Mouse (Mus musculus) embryonic facial prominence, embryonic 13.5 days (tissue): ENCODE measurements at regions not wholly inside any gene's neighbourhood (a gene's known extent, or its start where the extent isn't known, plus 50 kb on each side); places are given as distances from the start of the nearest gene placed in this dataset.

Experiments
- ATAC-seq: fragments of 200-750 bp; cut with Nextera tagmentation; 2 replicates; pipeline ENCODE4 v1.8.0; 2017; ENCODE audit warnings: low read depth; ENCODE audit not compliant: insufficient number of reproducible peaks, insufficient read depth, low FRiP score, low TSS enrichment
- H3K27ac ChIP-seq: fragments of 300-500 bp; sonication (generic); 2 replicates; pipeline ENCODE4 v1.5.1; 2015; ENCODE audit warnings: moderate library complexity, mild to moderate bottlenecking, inconsistent platforms
- H3K27me3 ChIP-seq: fragments of 300-500 bp; sonication (generic); 2 replicates; pipeline ENCODE4 v1.6.1; 2015; ENCODE audit warnings: mild to moderate bottlenecking, inconsistent platforms
- H3K36me3 ChIP-seq: fragments of 300-500 bp; sonication (generic); 2 replicates; pipeline ENCODE4 v1.6.1; 2015; ENCODE audit warnings: mild to moderate bottlenecking, inconsistent platforms
- H3K4me1 ChIP-seq: fragments of 300-500 bp; sonication (generic); 2 replicates; pipeline ENCODE4 v1.6.1; 2015; ENCODE audit warnings: inconsistent platforms
- H3K4me2 ChIP-seq: fragments of 300-500 bp; sonication (generic); 2 replicates; pipeline ENCODE4 v1.6.1; 2015; ENCODE audit warnings: moderate library complexity, mild to moderate bottlenecking, inconsistent platforms
- H3K4me3 ChIP-seq: fragments of 300-500 bp; sonication (generic); 2 replicates; pipeline ENCODE4 v1.5.1; 2015; ENCODE audit warnings: mild to moderate bottlenecking, inconsistent platforms
- H3K9ac ChIP-seq: fragments of 300-500 bp; sonication (generic); 2 replicates; pipeline ENCODE4 v1.6.1; 2015; ENCODE audit warnings: mild to moderate bottlenecking, inconsistent platforms
- H3K9me3 ChIP-seq: fragments of 300-500 bp; sonication (generic); 2 replicates; pipeline ENCODE4 v1.6.1; 2016; ENCODE audit warnings: inconsistent platforms
- WGBS: fragments of 180-500 bp; shearing (Covaris S2); methylation state at CpG from one replicate; pipeline ENCODE4 v1.1.7; 2015; ENCODE audit warnings: mixed read lengths; 5-methylcytosine and 5-hydroxymethylcytosine counted together

GRCm38 (mm10) chr11:19493089-19493756, 431.0 kb upstream of the Spred2 start:
- Histone ChIP-seq H3K27ac (no peak overlapping the region), H3K4me2 (no peak overlapping the region), H3K4me3 (no peak overlapping the region), H3K9ac (no peak overlapping the region), H3K4me1 (0 out of 2 replicates have a peak, but pooled peaks cover 4% of the 10 kb centered on the region), H3K9me3 (no peaks in the 10 kb centered on the region), H3K36me3 (no peaks in the 10 kb centered on the region), H3K27me3 (no peaks in the 10 kb centered on the region)
- ATAC-seq, result no peak
- WGBS, result 81% methylated on average over 2 of the region's 2 CpGs

DNA sequence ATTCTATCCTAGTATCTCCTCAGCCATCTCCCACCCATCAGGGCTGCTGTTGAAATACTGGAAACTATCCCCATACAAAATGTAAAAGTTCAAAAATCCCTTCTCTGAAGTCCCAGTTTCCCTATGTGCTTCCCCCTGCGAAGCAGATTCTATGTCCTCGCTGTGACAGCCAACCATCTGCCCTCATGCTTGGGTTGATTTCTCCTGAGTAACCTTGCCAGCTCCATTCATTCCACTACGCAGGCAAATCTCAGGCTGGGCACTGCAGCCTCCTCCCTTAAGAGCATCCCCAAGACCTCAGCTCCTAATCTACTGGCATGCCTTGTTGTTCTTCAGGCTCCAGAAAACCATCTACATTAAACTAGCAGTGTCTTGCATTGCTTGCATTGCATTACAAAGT, 402.5 kb upstream of the Spred2 start:
- H3K27me3 ChIP-seq, result no peaks in the 10 kb centered on the region
- H3K4me1 ChIP-seq, result peaks cover 4% of the 10 kb centered on the region; the same call in 1 of the 2 replicates
- no peaks in the 10 kb centered on the region for H3K9me3 ChIP-seq
- no peak overlapping the region for H3K4me2 ChIP-seq
- no peak overlapping the region for H3K27ac ChIP-seq
- 89% methylated on average over 3 of the region's 3 CpGs for WGBS
- no peaks in the 10 kb centered on the region for H3K36me3 ChIP-seq
- H3K4me3 ChIP-seq, result no peak overlapping the region
- no peak for ATAC-seq
- H3K9ac ChIP-seq, result no peak overlapping the region

DNA sequence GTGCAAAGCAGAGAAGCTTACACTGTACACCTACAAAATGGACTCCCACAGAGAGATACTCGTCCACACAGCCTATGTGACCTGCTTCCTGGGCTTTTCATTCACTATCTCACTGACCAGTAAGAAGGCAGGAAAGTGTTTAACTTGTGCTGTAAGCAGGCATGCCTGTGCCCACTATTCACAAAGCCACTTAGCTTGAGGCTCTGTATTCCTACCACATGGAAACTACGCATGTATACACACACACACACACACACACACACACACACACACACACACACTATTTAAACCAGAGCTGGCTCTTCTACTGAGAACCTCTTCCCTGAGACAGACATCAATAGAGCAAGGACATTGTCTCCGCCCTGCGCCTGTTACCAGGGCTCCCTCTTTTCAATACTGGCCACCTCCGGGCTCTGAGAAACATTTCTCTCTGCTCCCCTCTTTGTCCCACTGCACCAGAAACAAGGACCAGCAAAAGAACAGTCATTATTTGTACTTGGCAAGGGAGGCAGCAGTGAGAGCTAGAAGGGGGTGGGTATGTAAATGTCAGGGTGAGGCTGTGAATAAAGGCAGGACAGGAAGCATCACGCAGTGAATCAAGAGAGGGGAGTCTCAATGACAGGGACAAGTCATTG, 400.2 kb upstream of the Spred2 start:
- Histone ChIP-seq H3K9ac (no peak overlapping the region), H3K27me3 (no peaks in the 10 kb centered on the region), H3K4me1 (peaks cover 8% of the 10 kb centered on the region; the same call in 1 of the 2 replicates), H3K4me3 (no peak overlapping the region), H3K4me2 (no peak overlapping the region), H3K27ac (no peak overlapping the region), H3K9me3 (no peaks in the 10 kb centered on the region), H3K36me3 (no peaks in the 10 kb centered on the region)
- 68% methylated on average over 6 of the region's 6 CpGs for WGBS
- ATAC-seq, result no peak

GRCm38 (mm10) chr11:19529126-19529525, 395.0 kb upstream of the Spred2 start:
- H3K27me3 ChIP-seq, result no peaks in the 10 kb centered on the region
- no peaks in the 10 kb centered on the region for H3K36me3 ChIP-seq
- no peak overlapping the region for H3K9ac ChIP-seq
- H3K4me2 ChIP-seq, result no peak overlapping the region
- H3K9me3 ChIP-seq, result no peaks in the 10 kb centered on the region
- H3K4me3 ChIP-seq, result no peak overlapping the region
- H3K27ac ChIP-seq, result no peak overlapping the region
- ATAC-seq, result no peak
- 43% methylated on average over 5 of the region's 5 CpGs for WGBS
- H3K4me1 ChIP-seq, result peaks cover 30% of the 10 kb centered on the region

DNA sequence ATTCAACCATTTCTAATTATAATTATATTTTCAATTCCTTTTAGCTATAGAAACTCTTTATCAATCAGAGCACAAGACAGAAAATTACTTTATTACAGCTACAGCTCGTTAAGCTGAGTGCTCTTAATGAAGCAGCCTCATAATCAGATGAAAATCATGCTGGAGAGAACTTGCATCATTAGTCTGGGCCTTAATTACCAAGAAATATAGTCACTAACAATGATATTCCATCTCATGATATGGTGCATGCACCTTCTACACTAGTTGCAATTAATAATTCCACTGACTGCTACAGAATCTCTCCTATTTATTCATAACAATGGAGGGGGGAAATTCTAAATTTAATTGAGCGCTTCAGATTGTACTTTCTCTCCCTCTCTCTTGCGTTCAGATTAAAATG, 393.5 kb upstream of the Spred2 start:
- H3K9ac ChIP-seq, result no peak overlapping the region
- H3K36me3 ChIP-seq, result no peaks in the 10 kb centered on the region
- 72% methylated on average over 3 of the region's 3 CpGs for WGBS
- H3K9me3 ChIP-seq, result no peaks in the 10 kb centered on the region
- peaks cover 30% of the 10 kb centered on the region for H3K4me1 ChIP-seq
- ATAC-seq, result no peak
- H3K27ac ChIP-seq, result no peak overlapping the region
- no peaks in the 10 kb centered on the region for H3K27me3 ChIP-seq
- no peak overlapping the region for H3K4me2 ChIP-seq
- no peak overlapping the region for H3K4me3 ChIP-seq

DNA sequence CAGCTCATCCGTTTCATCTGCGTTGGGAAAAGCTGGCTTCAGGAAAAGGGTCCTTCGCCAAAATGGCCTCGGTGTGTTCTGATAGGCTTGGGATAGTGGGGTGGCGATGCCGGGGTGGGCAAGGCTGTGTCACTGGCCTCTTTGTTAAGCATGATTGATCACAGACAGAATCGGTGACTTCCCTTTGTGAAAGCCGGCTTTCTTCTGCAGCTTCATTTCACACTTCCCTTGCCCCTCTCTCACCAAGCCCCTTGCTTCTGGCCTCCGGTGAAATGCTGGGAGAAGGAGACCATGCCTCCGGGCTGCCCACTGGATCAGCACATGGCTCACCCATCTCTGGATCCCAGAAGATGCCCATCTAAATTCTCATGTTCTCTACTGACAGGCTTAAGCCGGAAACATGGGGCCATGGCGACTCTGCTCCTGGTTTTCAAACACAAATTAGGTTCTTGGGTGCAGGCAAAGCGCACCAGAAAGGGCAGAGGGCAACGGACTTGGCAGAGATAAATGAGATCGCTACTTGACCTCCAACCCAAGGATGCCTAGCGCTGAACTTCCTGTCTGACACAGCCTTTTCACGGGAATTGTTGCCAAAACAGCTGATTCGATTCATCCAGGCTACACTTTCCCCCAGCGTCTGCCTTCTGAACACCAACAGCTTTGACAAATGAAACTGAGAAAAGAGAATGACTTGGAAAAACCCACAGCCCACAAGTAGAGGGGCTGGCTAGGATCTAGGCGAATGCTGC, 392.7 kb upstream of the Spred2 start:
- H3K9me3 ChIP-seq, result no peaks in the 10 kb centered on the region
- WGBS, result 34% methylated on average over 20 of the region's 20 CpGs
- peaks cover 30% of the 10 kb centered on the region for H3K4me1 ChIP-seq
- peak overlapping the region; percentile 26; the same call in 1 of the 2 replicates for H3K4me2 ChIP-seq
- no peaks in the 10 kb centered on the region for H3K27me3 ChIP-seq
- H3K9ac ChIP-seq, result no peak overlapping the region
- peak overlapping the region; percentile 39; the same call in 1 of the 2 replicates for H3K27ac ChIP-seq
- ATAC-seq, result no peak
- no peak overlapping the region for H3K4me3 ChIP-seq
- no peaks in the 10 kb centered on the region for H3K36me3 ChIP-seq

DNA sequence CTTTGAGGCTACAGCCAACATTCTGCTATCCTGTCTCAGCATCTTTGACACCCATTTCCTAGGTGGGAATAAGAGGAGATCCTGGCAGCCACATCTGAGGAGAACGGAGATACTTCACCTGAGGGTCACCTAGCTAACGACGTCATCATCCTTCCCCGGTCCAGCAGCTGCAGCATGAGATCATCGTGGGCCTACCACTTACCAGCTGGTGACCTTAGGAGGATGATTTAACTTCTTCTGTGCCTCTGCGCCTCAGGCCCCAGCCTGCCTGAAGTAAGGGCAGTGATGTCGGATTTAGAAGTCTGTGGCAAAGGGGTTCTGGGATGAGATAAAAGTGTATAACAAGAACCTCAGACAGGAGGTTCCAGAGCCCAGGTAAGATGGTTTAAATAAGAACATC, 391.3 kb upstream of the Spred2 start:
- no peaks in the 10 kb centered on the region for H3K9me3 ChIP-seq
- peak overlapping the region; percentile 61; the same call in 1 of the 2 replicates for H3K27ac ChIP-seq
- no peaks in the 10 kb centered on the region for H3K27me3 ChIP-seq
- H3K36me3 ChIP-seq, result no peaks in the 10 kb centered on the region
- H3K9ac ChIP-seq, result no peak overlapping the region
- peaks cover 30% of the 10 kb centered on the region for H3K4me1 ChIP-seq
- WGBS, result 89% methylated on average over 7 of the region's 7 CpGs
- ATAC-seq, result no peak
- no peak overlapping the region for H3K4me2 ChIP-seq
- no peak overlapping the region for H3K4me3 ChIP-seq

DNA sequence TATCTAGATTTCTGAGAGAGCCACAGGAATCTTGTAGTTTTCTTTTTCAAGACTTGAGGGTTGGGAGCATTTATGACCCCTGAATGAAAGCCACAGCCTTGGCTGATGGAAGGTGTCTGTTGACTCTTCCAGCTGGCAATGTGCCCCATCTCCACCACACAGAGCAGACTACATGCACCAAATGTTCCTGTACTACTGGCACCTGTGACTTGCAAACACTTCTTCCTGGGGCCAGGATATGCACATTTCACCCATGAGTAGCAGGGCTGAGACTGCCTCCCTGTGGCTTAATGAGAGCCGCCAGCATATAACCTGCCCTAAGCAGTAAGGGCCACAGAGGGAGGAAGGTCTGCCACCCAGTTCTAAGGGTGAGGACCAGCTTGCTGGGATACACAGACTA, 390.5 kb upstream of the Spred2 start:
- Histone ChIP-seq H3K9me3 (no peaks in the 10 kb centered on the region), H3K4me3 (no peak overlapping the region), H3K36me3 (no peaks in the 10 kb centered on the region), H3K9ac (no peak overlapping the region), H3K27ac (no peak overlapping the region), H3K4me2 (no peak overlapping the region), H3K4me1 (peaks cover 30% of the 10 kb centered on the region), H3K27me3 (no peaks in the 10 kb centered on the region)
- 70% methylated on average over 1 of the region's 1 CpGs for WGBS
- no peak for ATAC-seq

- Histone ChIP-seq H3K4me2 (no peak overlapping the region), H3K9ac (no peak overlapping the region), H3K27me3 (no peaks in the 10 kb centered on the region), H3K27ac (no peak overlapping the region), H3K4me1 (peaks cover 22% of the 10 kb centered on the region), H3K9me3 (no peaks in the 10 kb centered on the region), H3K36me3 (no peaks in the 10 kb centered on the region), H3K4me3 (no peak overlapping the region)
- 69% methylated on average over 1 of the region's 1 CpGs for WGBS
- no peak for ATAC-seq
Measured at GRCm38 (mm10) chr11:19535215-19535614, 389.0 kb upstream of the Spred2 start.

- H3K36me3 ChIP-seq, result no peaks in the 10 kb centered on the region
- H3K9me3 ChIP-seq, result no peaks in the 10 kb centered on the region
- no peaks in the 10 kb centered on the region for H3K27me3 ChIP-seq
- H3K27ac ChIP-seq, result no peak overlapping the region
- no peak overlapping the region for H3K4me3 ChIP-seq
- no peak overlapping the region for H3K4me2 ChIP-seq
- ATAC-seq, result no peak
- WGBS, result 23% methylated on average over 4 of the region's 4 CpGs
- H3K9ac ChIP-seq, result no peak overlapping the region
- no peaks in the 10 kb centered on the region; the same call in 1 of the 2 replicates for H3K4me1 ChIP-seq
Measured at GRCm38 (mm10) chr11:19546226-19546625, 377.9 kb upstream of the Spred2 start.

DNA sequence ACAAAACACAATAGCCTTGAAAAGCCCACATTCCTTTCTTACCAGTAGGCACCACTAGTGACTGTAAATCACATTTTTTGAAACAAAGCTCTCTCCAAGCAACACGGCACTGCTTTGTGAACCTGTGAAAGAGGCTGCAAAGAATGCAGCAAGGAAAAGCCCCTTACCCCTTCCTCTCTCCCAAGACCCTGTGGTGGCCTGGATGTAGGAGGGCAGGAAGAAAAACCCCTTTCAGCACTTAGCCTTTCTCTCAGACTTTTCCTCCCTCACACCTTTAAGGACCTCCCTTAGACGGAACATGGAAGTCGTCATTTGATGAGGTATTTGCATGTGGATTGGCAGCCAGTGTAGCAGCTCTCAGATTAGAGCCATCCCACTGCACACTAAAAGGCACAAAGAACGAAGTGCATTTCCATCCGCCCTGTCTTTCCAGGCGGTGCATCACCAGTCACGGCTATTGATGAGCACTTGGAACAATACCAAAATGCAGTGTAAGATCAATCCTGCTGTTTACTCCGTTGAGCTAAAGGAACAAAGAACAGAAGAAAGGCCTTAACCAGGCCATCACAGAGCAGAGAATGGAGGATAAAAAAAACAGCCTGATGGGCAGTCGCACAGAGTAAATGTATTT, 369.7 kb upstream of the Spred2 start:
- Histone ChIP-seq H3K36me3 (no peaks in the 10 kb centered on the region), H3K27ac (no peak overlapping the region), H3K9me3 (no peaks in the 10 kb centered on the region), H3K4me1 (0 out of 2 replicates have a peak, but pooled peaks cover 5% of the 10 kb centered on the region), H3K4me2 (no peak overlapping the region), H3K9ac (no peak overlapping the region), H3K27me3 (no peaks in the 10 kb centered on the region), H3K4me3 (no peak overlapping the region)
- ATAC-seq, result no peak
- WGBS, result 44% methylated on average over 9 of the region's 9 CpGs
